Mouse (Mus musculus): ENCODE results near the gene Krtap24-1.
A peak's percentile ranks its signal among the peaks of the same experiment; 100 is the strongest.

Krtap24-1 gene

DNA sequence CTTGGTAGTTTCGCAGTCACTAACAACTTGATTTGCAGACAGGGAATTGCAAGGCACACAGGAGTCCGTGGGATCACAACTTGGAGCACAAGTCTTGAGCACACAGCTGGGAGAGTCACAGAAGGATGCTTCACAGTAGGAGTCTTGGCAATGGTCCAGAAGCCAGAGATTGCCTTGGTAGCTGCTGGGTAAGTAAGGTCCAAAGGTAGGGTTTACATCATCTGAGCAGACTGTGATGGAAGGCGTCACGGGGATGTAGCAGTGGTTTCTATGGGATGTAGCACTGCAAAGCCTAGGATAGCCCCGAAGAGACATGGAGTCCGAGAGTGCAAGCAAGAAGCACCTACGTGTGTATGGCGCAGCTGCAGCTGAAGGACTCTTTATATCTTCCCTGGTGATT, at the start of gene Krtap24-1:
Gene Krtap24-1, minus strand, starts transcription at position 358 of the 400 bp plus-strand sequence.
- DNase-seq: no peak

DNA sequence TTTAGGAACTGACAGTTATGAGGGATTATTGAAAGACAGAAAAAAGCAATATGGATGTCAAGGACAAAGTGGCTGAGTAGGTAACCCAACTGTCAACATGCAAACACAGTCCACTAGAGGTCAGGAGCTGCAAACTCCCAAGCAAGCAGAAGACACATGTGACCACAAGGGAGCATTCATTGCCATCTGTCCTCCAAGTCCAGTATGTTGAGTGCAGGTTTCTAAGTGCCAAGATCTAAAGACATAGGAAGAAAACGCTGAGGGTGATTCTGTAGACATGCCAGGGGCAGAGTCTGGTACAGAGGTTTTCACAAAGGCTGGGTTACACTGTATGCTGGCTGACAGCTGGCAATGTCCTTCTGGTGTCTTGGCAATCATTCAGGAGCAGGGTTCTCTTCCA, 45.3 kb upstream of the Krtap24-1 start:
- peak; percentile 1 for DNase-seq

DNA sequence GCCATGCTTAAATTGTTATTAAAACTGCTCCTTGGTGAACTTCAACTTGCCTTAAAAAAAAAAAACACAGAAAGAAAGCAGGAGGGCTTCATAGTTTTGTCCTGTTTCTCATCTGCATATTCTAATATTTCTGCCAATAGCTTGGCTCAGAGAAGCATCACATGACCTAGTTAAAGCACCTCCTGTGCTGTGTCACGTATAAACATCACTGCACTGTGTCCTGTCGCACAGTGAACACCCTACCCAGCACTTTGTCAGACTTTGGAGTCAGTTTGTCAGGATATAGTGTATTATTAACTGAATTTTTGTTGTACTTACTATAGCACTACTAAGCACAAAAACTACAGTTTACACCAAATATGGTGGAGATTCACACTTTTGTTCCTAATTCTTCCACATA, 39.9 kb upstream of the Krtap24-1 start:
- no peak for DNase-seq

DNA sequence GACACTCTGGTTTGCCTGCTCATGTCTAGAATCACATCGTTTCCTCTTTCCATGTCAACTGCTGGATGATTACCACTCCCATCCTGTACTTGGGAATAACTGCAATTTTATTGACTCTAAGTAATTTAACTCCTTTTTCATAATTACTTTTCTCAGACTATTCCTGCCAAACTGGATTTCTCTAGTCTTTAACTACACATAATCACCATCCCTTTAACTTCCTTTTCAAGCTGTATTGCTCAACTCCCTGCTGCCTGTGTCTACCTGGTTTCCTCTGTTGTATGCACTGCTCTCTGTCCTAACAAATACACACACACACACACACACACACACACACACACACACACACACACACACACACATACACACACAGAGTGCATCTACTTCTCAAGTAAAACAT, 39.0 kb upstream of the Krtap24-1 start:
- no peak for DNase-seq

- no peak for DNase-seq
These were observed 35.3 kb upstream of the Krtap24-1 start, which contains the start of gene Krtap26-1 for GRCm38 (mm10) chr16:88647358-88647846. TSS of gene Krtap26-1 (minus strand) at chr16:88647796.

DNA sequence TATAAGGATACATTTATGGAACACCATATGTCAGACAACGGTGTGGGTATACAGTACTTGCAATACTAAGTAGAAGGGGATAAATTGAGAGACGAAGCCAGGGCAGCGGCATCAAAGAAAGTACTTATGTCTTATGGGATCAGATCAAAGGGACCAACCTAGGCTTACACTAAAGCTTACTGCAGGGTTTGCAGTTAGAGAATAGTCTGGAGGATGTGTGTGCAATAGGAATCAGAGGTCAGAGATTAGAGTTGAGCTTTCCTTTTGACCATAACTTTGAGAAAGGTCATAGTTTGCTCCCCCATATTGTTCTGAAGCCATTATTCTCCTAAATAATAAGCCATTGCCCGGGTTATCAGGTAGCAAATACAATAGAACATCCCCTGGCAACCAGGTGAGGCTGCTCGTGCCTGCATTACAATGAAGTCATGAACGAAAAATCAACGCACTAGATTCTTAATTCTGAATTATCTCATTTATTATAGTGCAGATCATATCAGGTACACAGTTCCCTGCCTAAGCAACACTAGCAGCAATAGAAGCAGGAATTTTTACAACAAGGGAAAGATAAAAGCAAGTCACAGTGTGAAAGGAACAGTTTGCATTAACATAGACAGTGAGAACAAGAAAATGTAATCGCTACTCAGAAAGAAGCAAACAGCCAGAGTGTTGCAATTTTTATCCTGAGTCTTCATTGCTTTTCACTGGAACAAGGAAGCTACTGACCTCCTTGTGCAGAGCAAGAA, 34.5 kb upstream of the Krtap24-1 start:
- DNase-seq: no peak

- DNase-seq: no peak
These were observed 28.0 kb upstream of the Krtap24-1 start for GRCm38 (mm10) chr16:88640053-88640452.

GRCm38 (mm10) chr16:88635142-88635541, 23.1 kb upstream of the Krtap24-1 start:
- DNase-seq: no peak

- DNase-seq: no peak
These were observed 19.4 kb upstream of the Krtap24-1 start for GRCm38 (mm10) chr16:88631474-88631873.

DNA sequence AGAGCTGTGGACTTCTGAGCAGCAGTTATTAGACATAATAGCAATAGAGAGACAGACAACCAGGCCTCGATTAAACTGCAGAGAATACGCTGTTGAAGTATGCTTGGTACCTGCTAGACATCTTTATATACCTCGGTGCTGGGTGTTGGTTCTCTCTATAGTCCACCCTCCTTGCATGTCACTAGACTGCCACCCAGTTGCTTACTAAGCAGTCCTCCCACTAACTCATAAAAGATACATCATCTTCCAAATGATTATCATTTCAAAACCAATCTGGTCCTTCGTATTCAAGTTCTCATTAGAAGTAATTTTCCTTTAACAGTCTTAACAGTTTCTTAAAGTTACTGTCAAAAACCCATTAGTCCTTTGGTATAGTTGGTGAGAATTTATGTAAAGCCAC, 15.5 kb upstream of the Krtap24-1 start, which contains the start of gene 2310079G19Rik:
Gene 2310079G19Rik, minus strand, starts transcription at position 101 of the 400 bp plus-strand sequence.
- no peak for DNase-seq

DNA sequence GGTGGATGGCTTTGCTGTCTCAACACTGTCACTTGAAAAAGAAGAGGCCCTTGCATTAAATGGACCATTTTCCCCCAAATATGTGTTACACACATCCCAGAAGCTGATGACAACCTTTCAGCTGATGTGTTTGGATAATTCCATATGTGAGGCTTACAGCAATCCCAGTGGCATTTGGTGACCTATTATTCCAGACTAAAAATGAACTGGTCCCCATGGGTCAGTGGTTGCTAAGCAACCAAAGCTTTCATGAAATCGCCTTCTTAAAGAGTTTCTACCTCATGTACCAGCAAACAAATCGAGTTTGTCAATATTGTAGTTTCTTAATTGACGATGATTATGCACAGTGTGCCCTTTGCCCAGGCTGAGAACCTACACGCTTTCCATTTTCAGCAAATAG, 633 bp upstream of the Krtap24-1 start:
- DNase-seq: no peak

DNA sequence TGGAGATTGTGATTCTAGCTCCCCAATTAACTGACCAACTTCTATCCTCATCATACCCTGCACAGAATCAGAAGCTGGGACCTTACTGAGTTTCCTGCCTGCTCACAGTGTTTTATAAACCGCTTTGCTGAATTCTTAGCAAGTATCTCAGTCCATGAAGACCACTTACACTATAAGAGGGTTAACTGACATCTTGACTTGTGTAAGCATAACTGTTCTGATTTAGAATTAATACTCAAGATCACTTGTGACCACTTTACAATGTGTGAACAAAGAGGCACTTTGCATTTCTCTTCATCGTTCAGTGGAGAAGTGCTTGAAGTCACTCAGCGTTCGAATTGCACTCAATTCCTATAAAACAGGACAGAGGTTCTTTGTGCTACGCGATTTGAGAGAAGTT, 7.5 kb downstream of the Krtap24-1 start:
- no peak for DNase-seq

DNA sequence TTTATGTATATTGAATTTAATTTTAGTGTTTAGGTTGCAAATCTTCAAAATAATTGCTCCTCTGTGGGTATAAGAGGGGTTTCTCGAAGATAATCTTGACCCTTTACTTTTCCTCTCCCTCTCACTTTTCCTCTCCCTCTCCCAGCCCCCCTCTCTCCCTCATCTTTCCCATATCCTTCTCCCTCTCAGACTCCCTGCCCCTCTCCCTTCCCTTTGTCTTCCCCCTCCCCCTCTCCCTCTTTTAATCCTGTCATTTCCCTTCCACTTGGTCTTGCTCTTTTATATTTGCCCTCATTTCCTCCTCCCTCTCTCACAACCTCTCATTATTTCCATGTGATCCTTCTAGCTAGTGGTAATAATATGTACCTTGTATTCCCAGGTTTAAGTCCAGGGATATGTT, 9.6 kb downstream of the Krtap24-1 start:
- no peak for DNase-seq

DNA sequence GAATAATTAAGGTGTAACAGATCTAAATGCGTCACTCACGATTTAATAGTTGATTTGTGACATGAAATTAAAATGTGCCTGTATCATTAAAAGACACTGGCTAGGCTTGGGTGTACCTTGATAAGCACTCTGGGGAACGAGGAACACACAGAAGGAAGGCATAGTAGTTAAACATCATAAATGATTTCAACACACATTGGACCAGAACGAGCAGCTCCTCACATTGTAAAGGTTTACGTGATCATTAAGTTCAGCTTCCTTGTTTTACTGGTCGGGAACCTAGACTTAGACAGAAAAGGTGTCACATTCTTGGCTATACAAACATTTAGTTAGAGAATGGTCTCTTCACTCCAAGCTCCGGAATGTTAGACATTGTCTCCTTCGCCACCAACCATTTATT, 11.8 kb downstream of the Krtap24-1 start:
- DNase-seq: no peak

DNA sequence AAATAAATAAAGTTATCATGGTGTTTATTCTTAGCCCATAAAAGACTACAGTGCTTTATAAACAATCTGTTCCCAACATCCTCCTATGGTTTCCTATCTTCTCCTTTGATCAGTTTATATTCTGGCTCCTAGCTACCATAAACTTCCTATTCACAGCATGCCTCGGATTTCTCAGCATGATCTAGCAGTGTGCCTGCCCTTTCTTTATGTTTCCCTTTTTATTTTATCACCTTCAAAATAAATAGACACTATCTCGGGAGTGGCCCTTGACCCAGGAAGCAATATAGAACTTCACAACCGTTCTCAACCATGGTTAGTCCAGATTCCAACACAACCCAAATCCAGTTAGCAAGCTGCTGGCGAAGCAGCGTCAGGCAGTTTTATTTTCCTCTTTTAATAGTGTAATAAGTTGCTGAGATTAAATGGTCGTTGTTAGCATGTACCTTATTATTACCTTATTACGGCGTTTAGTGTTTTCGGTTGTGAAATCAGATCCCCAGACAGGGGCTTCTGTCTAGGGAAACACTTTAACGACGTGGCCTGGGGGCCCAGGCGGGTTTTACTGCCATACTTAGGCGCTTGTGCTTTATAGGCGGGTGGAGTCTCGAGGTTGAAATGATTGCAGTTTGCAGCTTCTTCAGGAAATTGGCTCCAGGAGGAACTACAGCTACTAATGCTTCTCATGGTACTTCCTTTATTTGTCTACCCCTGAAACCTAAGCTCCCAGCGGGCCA, 12.4 kb downstream of the Krtap24-1 start:
- DNase-seq: no peak

- DNase-seq: no peak
These were observed 19.3 kb downstream of the Krtap24-1 start for GRCm38 (mm10) chr16:88592758-88593157.

GRCm38 (mm10) chr16:88583338-88583737, 28.7 kb downstream of the Krtap24-1 start:
- no peak for DNase-seq

GRCm38 (mm10) chr16:88575885-88576679, 36.0 kb downstream of the Krtap24-1 start:
- no peak for DNase-seq

DNA sequence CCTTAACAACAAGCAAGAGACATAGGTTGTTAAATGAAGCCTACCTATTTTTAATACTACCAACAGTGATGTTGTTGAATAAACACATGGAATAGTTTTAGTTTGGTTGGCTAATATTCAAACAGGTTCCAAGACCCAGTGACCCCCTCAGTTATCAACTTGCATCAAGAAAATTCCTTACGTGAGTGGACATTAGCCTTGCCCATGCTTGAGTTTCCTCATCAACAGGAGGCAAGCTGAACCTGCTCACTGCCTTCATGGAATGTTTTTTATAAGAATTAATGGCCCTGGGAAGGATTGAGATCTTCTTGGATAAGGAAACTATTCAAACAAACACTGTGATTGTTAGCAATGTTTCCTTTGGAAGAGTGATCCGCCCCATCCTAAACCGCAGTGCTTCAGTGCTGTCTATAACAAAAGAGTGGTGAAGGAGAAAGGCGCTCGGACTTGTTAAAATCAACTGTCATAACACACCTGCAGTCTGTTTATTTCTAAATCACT, 39.1 kb downstream of the Krtap24-1 start:
- DNase-seq: no peak

DNA sequence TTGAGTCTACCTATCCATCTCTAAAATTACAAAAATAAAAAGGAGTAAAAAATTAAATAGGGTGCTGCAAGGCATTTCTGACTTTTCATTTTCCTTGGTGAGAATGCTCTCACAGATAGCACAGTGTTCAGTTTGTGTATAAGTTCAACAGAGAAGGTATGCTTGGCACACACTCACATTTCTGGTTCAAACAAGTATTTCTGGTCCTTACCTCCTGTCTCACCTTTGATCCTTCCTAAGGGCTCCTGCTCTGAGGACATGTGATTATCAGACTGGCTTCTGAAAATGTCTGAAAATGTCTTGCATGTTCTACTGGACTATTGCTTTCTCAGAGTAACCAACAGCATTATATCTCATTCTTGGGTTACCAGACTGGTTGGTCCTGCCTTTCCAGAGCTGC, 41.9 kb downstream of the Krtap24-1 start:
- no peak for DNase-seq

- no peak for DNase-seq
These were observed 42.3 kb downstream of the Krtap24-1 start for GRCm38 (mm10) chr16:88569732-88570131.

- DNase-seq: no peak
These were observed 43.0 kb downstream of the Krtap24-1 start for GRCm38 (mm10) chr16:88569096-88569495.
